Mouse (Mus musculus): Measurements from ENCODE around the gene Ifngr2. TPM values are rescaled to one million over a fixed set of nuclear protein-coding genes. Genes with fewer than 3 reads are reported as not detected.

The Ifngr2 gene
- polyA plus RNA-seq, 1 experiment from 2014 or later = 77.9 TPM

- Histone ChIP-seq H3K27me3 (ENCODE audit: control insufficient read depth, insufficient read depth, low read length) (no peaks in the 10 kb centered on the region), H3K4me3 (ENCODE audit: low read depth, low read length) (no peak overlapping the region), H3K36me3 (ENCODE audit: control insufficient read depth, insufficient read depth, low read length) (no peaks in the 10 kb centered on the region), H3K9me3 (replicated peaks; ENCODE audit: control insufficient read depth, low read length) (no peaks in the 10 kb centered on the region), H3K9ac (ENCODE audit: low read depth, low read length) (no peak overlapping the region), H3K4me1 (ENCODE audit: control insufficient read depth, insufficient read depth, low read length) (peaks cover 33% of the 10 kb centered on the region), H3K27ac (ENCODE audit: low read depth, low read length) (no peak overlapping the region), H3K4me2 (peak overlapping the region; percentile 20; the same call in 1 of the 2 replicates)
- WGBS (ENCODE audit: insufficient replicate concordance) = 35% methylated on average over 10 of the region's 10 CpGs
- no peak for ATAC-seq (replicated peaks; ENCODE audit: insufficient number of reproducible peaks, low FRiP score, low TSS enrichment)
These were observed 5.2 kb upstream of the Ifngr2 start for GRCm38 (mm10) chr16:91541573-91542081.

- H3K9ac ChIP-seq (ENCODE audit: low read depth, low read length) = no peak overlapping the region
- ATAC-seq (replicated peaks; ENCODE audit: insufficient number of reproducible peaks, low FRiP score, low TSS enrichment) = no peak
- WGBS (ENCODE audit: insufficient replicate concordance) = 96% methylated on average over 1 of the region's 1 CpGs
- H3K27ac ChIP-seq (ENCODE audit: low read depth, low read length) = no peak overlapping the region
- no peaks in the 10 kb centered on the region for H3K27me3 ChIP-seq (ENCODE audit: control insufficient read depth, insufficient read depth, low read length)
- H3K4me3 ChIP-seq (ENCODE audit: low read depth, low read length) = no peak overlapping the region
- H3K9me3 ChIP-seq (replicated peaks; ENCODE audit: control insufficient read depth, low read length) = no peaks in the 10 kb centered on the region
- H3K4me2 ChIP-seq = no peak overlapping the region
- peaks cover 32% of the 10 kb centered on the region for H3K4me1 ChIP-seq (ENCODE audit: control insufficient read depth, insufficient read depth, low read length)
- no peaks in the 10 kb centered on the region for H3K36me3 ChIP-seq (ENCODE audit: control insufficient read depth, insufficient read depth, low read length)
These were observed 3.3 kb upstream of the Ifngr2 start for GRCm38 (mm10) chr16:91543619-91544018.

GRCm38 (mm10) chr16:91545597-91546281, 1.1 kb upstream of the Ifngr2 start:
- ATAC-seq (replicated peaks; ENCODE audit: insufficient number of reproducible peaks, low FRiP score, low TSS enrichment) = no peak
- 39% methylated on average over 10 of the region's 10 CpGs for WGBS (ENCODE audit: insufficient replicate concordance)
- H3K27ac ChIP-seq (ENCODE audit: low read depth, low read length) = peak overlapping the region; percentile 86
- H3K36me3 ChIP-seq (ENCODE audit: control insufficient read depth, insufficient read depth, low read length) = no peaks in the 10 kb centered on the region
- no peaks in the 10 kb centered on the region for H3K27me3 ChIP-seq (ENCODE audit: control insufficient read depth, insufficient read depth, low read length)
- H3K9me3 ChIP-seq (replicated peaks; ENCODE audit: control insufficient read depth, low read length) = no peaks in the 10 kb centered on the region
- no peak overlapping the region for H3K9ac ChIP-seq (ENCODE audit: low read depth, low read length)
- peaks cover 44% of the 10 kb centered on the region for H3K4me1 ChIP-seq (ENCODE audit: control insufficient read depth, insufficient read depth, low read length)
- H3K4me2 ChIP-seq = no peak overlapping the region; the same call in 1 of the 2 replicates
- no peak overlapping the region for H3K4me3 ChIP-seq (ENCODE audit: low read depth, low read length)

- H3K9me3 ChIP-seq (replicated peaks; ENCODE audit: control insufficient read depth, low read length) = no peaks in the 10 kb centered on the region
- peak; percentile 31; the same call in 1 of the 2 replicates for ATAC-seq (replicated peaks; ENCODE audit: insufficient number of reproducible peaks, low FRiP score, low TSS enrichment)
- H3K27me3 ChIP-seq (ENCODE audit: control insufficient read depth, insufficient read depth, low read length) = no peaks in the 10 kb centered on the region
- 11% methylated on average over 14 of the region's 14 CpGs for WGBS (ENCODE audit: insufficient replicate concordance)
- peak overlapping the region; percentile 86 for H3K27ac ChIP-seq (ENCODE audit: low read depth, low read length)
- H3K4me1 ChIP-seq (ENCODE audit: control insufficient read depth, insufficient read depth, low read length) = peaks cover 47% of the 10 kb centered on the region
- H3K9ac ChIP-seq (ENCODE audit: low read depth, low read length) = peak overlapping the region; percentile 99
- peak overlapping the region; percentile 100 for H3K4me3 ChIP-seq (ENCODE audit: low read depth, low read length)
- H3K4me2 ChIP-seq = peak overlapping the region; percentile 78
- no peaks in the 10 kb centered on the region for H3K36me3 ChIP-seq (ENCODE audit: control insufficient read depth, insufficient read depth, low read length)
These were observed 459 bp upstream of the Ifngr2 start for GRCm38 (mm10) chr16:91546391-91546835.

- WGBS (ENCODE audit: insufficient replicate concordance) = 42% methylated on average over 5 of the region's 5 CpGs
- ATAC-seq (replicated peaks; ENCODE audit: insufficient number of reproducible peaks, low FRiP score, low TSS enrichment) = no peak
- H3K36me3 ChIP-seq (ENCODE audit: control insufficient read depth, insufficient read depth, low read length) = no peaks in the 10 kb centered on the region
- H3K4me2 ChIP-seq = peak overlapping the region; percentile 78
- peak overlapping the region; percentile 86 for H3K27ac ChIP-seq (ENCODE audit: low read depth, low read length)
- H3K4me3 ChIP-seq (ENCODE audit: low read depth, low read length) = peak overlapping the region; percentile 100
- peak overlapping the region; percentile 99 for H3K9ac ChIP-seq (ENCODE audit: low read depth, low read length)
- no peaks in the 10 kb centered on the region for H3K27me3 ChIP-seq (ENCODE audit: control insufficient read depth, insufficient read depth, low read length)
- H3K4me1 ChIP-seq (ENCODE audit: control insufficient read depth, insufficient read depth, low read length) = peaks cover 52% of the 10 kb centered on the region
- no peaks in the 10 kb centered on the region for H3K9me3 ChIP-seq (replicated peaks; ENCODE audit: control insufficient read depth, low read length)
These were observed 1.1 kb downstream of the Ifngr2 start for GRCm38 (mm10) chr16:91547974-91548373.

GRCm38 (mm10) chr16:91548586-91548985, 1.7 kb downstream of the Ifngr2 start:
- Histone ChIP-seq H3K4me2 (peak overlapping the region; percentile 78), H3K9ac (ENCODE audit: low read depth, low read length) (peak overlapping the region; percentile 40), H3K36me3 (ENCODE audit: control insufficient read depth, insufficient read depth, low read length) (no peaks in the 10 kb centered on the region), H3K4me1 (ENCODE audit: control insufficient read depth, insufficient read depth, low read length) (peaks cover 58% of the 10 kb centered on the region), H3K9me3 (replicated peaks; ENCODE audit: control insufficient read depth, low read length) (no peaks in the 10 kb centered on the region), H3K4me3 (ENCODE audit: low read depth, low read length) (peak overlapping the region; percentile 100), H3K27ac (ENCODE audit: low read depth, low read length) (peak overlapping the region; percentile 86), H3K27me3 (ENCODE audit: control insufficient read depth, insufficient read depth, low read length) (no peaks in the 10 kb centered on the region)
- no peak for ATAC-seq (replicated peaks; ENCODE audit: insufficient number of reproducible peaks, low FRiP score, low TSS enrichment)
- WGBS (ENCODE audit: insufficient replicate concordance) = 25% methylated on average over 5 of the region's 5 CpGs

- Histone ChIP-seq H3K9ac (ENCODE audit: low read depth, low read length) (peak overlapping the region; percentile 40), H3K27ac (ENCODE audit: low read depth, low read length) (peak overlapping the region; percentile 86), H3K4me1 (ENCODE audit: control insufficient read depth, insufficient read depth, low read length) (peaks cover 62% of the 10 kb centered on the region), H3K4me2 (peak overlapping the region; percentile 78), H3K36me3 (ENCODE audit: control insufficient read depth, insufficient read depth, low read length) (no peaks in the 10 kb centered on the region), H3K4me3 (ENCODE audit: low read depth, low read length) (peak overlapping the region; percentile 100), H3K9me3 (replicated peaks; ENCODE audit: control insufficient read depth, low read length) (no peaks in the 10 kb centered on the region), H3K27me3 (ENCODE audit: control insufficient read depth, insufficient read depth, low read length) (no peaks in the 10 kb centered on the region)
- ATAC-seq (replicated peaks; ENCODE audit: insufficient number of reproducible peaks, low FRiP score, low TSS enrichment) = no peak
- WGBS (ENCODE audit: insufficient replicate concordance) = 78% methylated on average over 2 of the region's 2 CpGs
These were observed 2.1 kb downstream of the Ifngr2 start for GRCm38 (mm10) chr16:91548996-91549395.

- no peaks in the 10 kb centered on the region for H3K27me3 ChIP-seq (ENCODE audit: control insufficient read depth, insufficient read depth, low read length)
- peak overlapping the region; percentile 78 for H3K4me2 ChIP-seq
- ATAC-seq (replicated peaks; ENCODE audit: insufficient number of reproducible peaks, low FRiP score, low TSS enrichment) = no peak
- H3K9me3 ChIP-seq (replicated peaks; ENCODE audit: control insufficient read depth, low read length) = no peaks in the 10 kb centered on the region
- WGBS (ENCODE audit: insufficient replicate concordance) = 60% methylated on average over 5 of the region's 5 CpGs
- peaks cover 68% of the 10 kb centered on the region for H3K4me1 ChIP-seq (ENCODE audit: control insufficient read depth, insufficient read depth, low read length)
- H3K27ac ChIP-seq (ENCODE audit: low read depth, low read length) = peak overlapping the region; percentile 86
- peak overlapping the region; percentile 28; the same call in 1 of the 2 replicates for H3K9ac ChIP-seq (ENCODE audit: low read depth, low read length)
- no peaks in the 10 kb centered on the region for H3K36me3 ChIP-seq (ENCODE audit: control insufficient read depth, insufficient read depth, low read length)
- no peak overlapping the region for H3K4me3 ChIP-seq (ENCODE audit: low read depth, low read length)
These were observed 2.7 kb downstream of the Ifngr2 start for GRCm38 (mm10) chr16:91549616-91550015.
